Mouse (Mus musculus) G1E (cell line): ENCODE results near the gene Drc7.

Experiments
- CTCF ChIP-seq: IDR thresholded peaks from 2 replicates; pipeline ENCODE4 v1.5.1; 2012; ENCODE audit warnings: low read depth, low read length, inconsistent platforms, mixed read lengths
- GATA1 ChIP-seq: IDR thresholded peaks from 2 replicates; pipeline ENCODE4 v1.6.1; 2012; ENCODE audit warnings: borderline replicate concordance, low read length, inconsistent platforms, mixed read lengths
- GATA2 ChIP-seq: IDR thresholded peaks from 2 replicates; pipeline ENCODE4 v1.6.1; 2012; ENCODE audit warnings: low read depth, low read length, inconsistent platforms, borderline replicate concordance
- POLR2AphosphoS5 ChIP-seq: IDR thresholded peaks from 2 replicates; pipeline ENCODE4 v1.6.1; 2012; ENCODE audit warnings: low read depth, low read length, inconsistent platforms; ENCODE audit not compliant: insufficient replicate concordance
- TAL1 ChIP-seq: conservative IDR thresholded peaks from 2 replicates; pipeline ENCODE4 v1.6.1; 2012; ENCODE audit warnings: low read depth, low read length, inconsistent platforms, mixed read lengths

DNA sequence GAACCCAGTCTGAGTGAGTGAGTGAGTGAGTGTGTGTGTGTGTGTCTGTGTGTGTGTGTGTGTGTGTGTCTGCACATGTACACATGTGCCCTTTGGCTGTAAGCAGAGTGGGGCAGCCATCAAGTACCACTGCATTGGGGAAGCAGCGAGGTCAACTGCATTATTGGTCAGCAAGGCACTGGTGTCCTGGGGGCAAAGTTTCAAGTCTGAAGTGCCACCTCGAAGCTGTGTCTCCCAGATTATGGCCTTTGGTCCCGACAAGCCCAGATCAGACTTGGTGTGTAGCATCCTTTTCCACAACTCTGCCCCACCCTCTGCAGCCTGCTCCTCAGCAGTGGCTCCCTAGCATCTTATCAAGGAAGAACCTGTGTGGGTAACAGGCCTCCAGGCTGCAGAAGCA is 57.7 kb downstream of the Drc7 start:
- TF ChIP-seq CTCF (no peak), POLR2AphosphoS5 (no peak), TAL1 (no peak), GATA1 (no peak), GATA2 (no peak)
